Mouse (Mus musculus) hindbrain, embryonic 10.5 days (tissue): Measurements from ENCODE around the gene Mb. TPM values are rescaled to one million over a fixed set of nuclear protein-coding genes. Genes with fewer than 3 reads are reported as not detected.
A peak's percentile ranks its signal among the peaks of the same experiment; 100 is the strongest.

Experiments
- DNase-seq: peaks from one replicate; pipeline ENCODE4 v3.0.0-alpha.2; 2017; ENCODE audit warnings: low spot score
- H3K27ac ChIP-seq: fragments of 300-500 bp; sonication (generic); 2 replicates; pipeline ENCODE4 v1.5.1; 2016; ENCODE audit warnings: mild to moderate bottlenecking, moderate library complexity
- H3K27me3 ChIP-seq: fragments of 300-500 bp; sonication (generic); 2 replicates; pipeline ENCODE4 v1.6.1; 2016; ENCODE audit warnings: mild to moderate bottlenecking; ENCODE audit not compliant: poor library complexity, insufficient read depth, severe bottlenecking
- H3K36me3 ChIP-seq: fragments of 300-500 bp; sonication (generic); 2 replicates; pipeline ENCODE4 v1.6.1; 2016; ENCODE audit warnings: mild to moderate bottlenecking, moderate library complexity
- H3K4me1 ChIP-seq: fragments of 300-500 bp; sonication (generic); replicated peaks from 2 replicates; pipeline ENCODE4 v1.6.1; 2016; ENCODE audit warnings: mild to moderate bottlenecking
- H3K4me3 ChIP-seq: fragments of 300-500 bp; sonication (generic); 2 replicates; pipeline ENCODE4 v1.5.1; 2016; ENCODE audit warnings: mild to moderate bottlenecking, moderate library complexity
- H3K9me3 ChIP-seq: fragments of 300-500 bp; sonication (generic); 2 replicates; pipeline ENCODE4 v1.6.1; 2016; ENCODE audit warnings: mild to moderate bottlenecking, moderate library complexity
- WGBS: fragments of 180-500 bp; shearing (Covaris S2); methylation state at CpG from one replicate; pipeline ENCODE4 v1.1.7; 2016; 5-methylcytosine and 5-hydroxymethylcytosine counted together
- polyA plus RNA-seq: library from polyadenylated mRNA; unstranded; fragments of >200 nt; fragmentation: Nextera tagmentation; extraction: Ambion mirVana; gene quantifications from 2 replicates; pipeline ENCODE4 v1.2.1, GENCODE M21; 2016

Gene Mb
- polyA plus RNA-seq, 1 experiment from 2014 or later, result 0.63 TPM

DNA sequence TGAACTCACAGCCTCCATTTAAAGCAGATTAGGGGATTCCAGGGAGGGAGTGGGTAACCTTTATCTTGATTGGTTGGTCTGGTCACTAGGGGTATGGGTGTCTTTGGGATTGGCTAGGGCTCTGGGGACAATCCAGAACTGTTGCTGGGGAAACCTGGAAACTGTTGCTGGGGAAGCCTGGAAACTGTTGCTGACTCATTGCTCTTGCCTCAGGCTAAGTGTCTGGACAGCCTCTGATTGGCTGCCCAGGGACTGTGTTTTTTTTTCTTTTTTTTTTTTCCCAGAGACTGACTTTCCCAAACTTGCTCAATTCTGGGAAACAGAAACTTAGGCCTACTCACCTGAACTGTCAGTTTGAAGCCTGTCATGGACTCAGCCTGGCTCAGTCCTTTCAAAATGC, 8.1 kb upstream of the Mb start:
- Histone ChIP-seq H3K36me3 (no peaks in the 10 kb centered on the region), H3K9me3 (0 out of 2 replicates have a peak, but pooled peaks cover 4% of the 10 kb centered on the region), H3K27ac (no peak overlapping the region), H3K4me1 (peaks cover 34% of the 10 kb centered on the region), H3K27me3 (no peaks in the 10 kb centered on the region), H3K4me3 (no peak overlapping the region)
- DNase-seq, result no peak

DNA sequence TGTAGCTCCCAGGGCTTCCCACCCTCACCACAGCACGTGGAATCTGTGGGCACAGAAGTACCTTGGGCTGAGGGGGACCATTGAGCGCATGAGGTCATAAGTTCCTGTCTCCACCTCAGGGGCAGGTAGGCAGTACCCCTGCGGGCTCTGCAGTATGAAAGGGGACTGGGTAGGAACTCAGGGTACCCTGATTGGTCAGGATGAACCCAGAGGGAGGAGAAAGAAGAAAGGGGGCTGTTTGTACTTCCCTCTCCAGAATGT, 6.3 kb upstream of the Mb start:
- no peak for DNase-seq
- 0 out of 2 replicates have a peak, but pooled peaks cover 4% of the 10 kb centered on the region for H3K9me3 ChIP-seq
- 55% methylated on average over 3 of the region's 3 CpGs for WGBS

DNA sequence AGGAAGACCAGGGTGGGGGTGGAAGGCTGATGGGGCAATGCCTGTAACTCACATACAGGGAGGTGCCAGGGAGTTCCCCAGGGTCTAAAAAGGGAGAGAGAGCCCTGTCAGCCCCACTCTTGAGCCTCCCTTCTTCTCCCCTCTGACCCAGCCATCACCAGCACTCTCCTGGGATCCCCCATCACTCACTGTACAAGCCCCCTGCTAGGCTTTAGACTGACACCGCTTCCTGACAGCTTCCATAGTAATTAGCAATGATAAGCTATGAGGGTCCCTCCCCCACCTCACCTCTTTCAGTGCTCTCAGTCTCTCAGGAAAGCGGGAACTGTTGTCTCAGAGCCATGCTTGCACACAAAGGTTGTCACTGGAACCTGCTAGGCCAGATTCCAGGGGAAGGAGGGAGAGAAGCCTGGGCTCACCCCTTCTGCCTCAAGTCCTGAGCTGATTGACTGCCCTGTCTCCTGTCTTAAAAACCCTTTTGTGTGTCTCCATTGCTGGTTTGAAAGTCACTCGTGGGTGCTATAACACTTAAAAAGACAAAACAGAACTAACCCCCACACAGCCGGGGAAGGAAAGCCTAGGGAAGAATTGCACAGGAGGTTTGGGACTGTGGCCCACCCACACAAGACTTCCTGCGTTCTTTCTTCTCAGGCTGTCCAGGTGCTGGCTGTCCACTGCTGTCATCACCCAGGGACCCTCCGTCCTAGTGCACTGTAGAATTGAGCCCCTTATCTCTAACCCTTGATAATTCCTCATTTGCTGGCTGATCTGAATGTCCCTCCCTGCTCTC, 5.7 kb upstream of the Mb start:
- DNase-seq, result peak; percentile 49
- 28% methylated on average over 6 of the region's 6 CpGs for WGBS
- Histone ChIP-seq H3K4me1 (peaks cover 34% of the 10 kb centered on the region), H3K36me3 (no peaks in the 10 kb centered on the region), H3K27ac (peak overlapping the region; percentile 79), H3K27me3 (no peaks in the 10 kb centered on the region), H3K9me3 (0 out of 2 replicates have a peak, but pooled peaks cover 4% of the 10 kb centered on the region), H3K4me3 (peak overlapping the region; percentile 20; the same call in 1 of the 2 replicates)

More for the DNA sequence above, 6.3 kb upstream of the Mb start:
- peaks cover 34% of the 10 kb centered on the region for H3K4me1 ChIP-seq
- no peaks in the 10 kb centered on the region for H3K27me3 ChIP-seq
- no peak overlapping the region for H3K4me3 ChIP-seq
- H3K36me3 ChIP-seq, result no peaks in the 10 kb centered on the region
- H3K27ac ChIP-seq, result peak overlapping the region; percentile 79

DNA sequence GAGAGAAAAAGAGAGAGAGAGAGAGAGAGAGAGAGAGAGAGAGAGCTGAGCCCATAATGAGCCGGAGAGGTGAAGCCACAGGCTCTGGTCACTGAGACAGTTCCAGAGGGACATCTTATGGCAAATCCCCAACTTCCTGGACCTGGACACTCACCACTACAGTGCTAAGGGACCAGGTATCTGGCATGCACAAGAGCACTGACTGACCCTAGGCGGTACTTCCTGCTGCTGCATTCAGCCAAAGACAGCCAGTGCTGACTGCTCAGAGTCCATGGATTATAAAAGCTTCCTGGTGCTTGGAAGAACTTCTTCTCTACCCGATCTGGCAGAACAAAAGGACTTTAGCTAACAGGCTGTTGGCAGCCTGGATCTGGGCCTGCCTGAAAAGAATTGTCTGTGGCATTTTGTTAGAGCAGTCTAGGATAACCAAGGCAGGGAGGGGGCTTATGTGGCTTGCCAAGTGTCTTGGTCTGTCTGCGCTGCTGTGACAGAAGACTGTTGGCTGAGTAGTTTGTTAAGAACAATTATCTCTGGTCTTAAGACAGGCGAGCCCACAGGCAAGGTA, 4.2 kb upstream of the Mb start:
- WGBS, result 58% methylated on average over 5 of the region's 5 CpGs
- Histone ChIP-seq H3K4me1 (peaks cover 34% of the 10 kb centered on the region), H3K27me3 (no peaks in the 10 kb centered on the region), H3K36me3 (no peaks in the 10 kb centered on the region), H3K27ac (peak overlapping the region; percentile 54), H3K4me3 (no peak overlapping the region), H3K9me3 (0 out of 2 replicates have a peak, but pooled peaks cover 4% of the 10 kb centered on the region)
- no peak for DNase-seq

DNA sequence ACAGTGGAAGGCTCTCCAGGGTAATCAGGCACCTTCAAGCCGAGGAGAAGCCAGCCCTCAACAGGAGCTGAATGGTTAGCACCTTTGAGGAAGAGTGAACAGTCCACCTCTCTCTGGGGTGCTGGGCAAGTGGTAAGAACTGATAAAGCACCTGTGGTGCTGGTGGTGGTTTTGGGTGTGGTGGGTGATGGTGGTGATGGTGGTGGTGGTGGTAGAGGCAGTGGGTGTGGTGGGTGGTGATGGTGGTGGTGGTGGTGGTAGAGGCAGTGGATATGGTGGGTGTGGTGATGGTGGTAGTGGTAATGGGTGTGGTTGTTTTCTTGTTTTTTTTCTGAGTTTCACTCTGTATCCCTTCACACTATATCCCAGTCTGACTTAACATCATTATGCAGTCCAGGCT, 2.6 kb upstream of the Mb start:
- DNase-seq, result no peak
- Histone ChIP-seq H3K27ac (no peak overlapping the region), H3K9me3 (no peaks in the 10 kb centered on the region), H3K4me1 (peaks cover 34% of the 10 kb centered on the region), H3K27me3 (no peaks in the 10 kb centered on the region), H3K4me3 (no peak overlapping the region), H3K36me3 (no peaks in the 10 kb centered on the region)
- 79% methylated on average over 1 of the region's 1 CpGs for WGBS

DNA sequence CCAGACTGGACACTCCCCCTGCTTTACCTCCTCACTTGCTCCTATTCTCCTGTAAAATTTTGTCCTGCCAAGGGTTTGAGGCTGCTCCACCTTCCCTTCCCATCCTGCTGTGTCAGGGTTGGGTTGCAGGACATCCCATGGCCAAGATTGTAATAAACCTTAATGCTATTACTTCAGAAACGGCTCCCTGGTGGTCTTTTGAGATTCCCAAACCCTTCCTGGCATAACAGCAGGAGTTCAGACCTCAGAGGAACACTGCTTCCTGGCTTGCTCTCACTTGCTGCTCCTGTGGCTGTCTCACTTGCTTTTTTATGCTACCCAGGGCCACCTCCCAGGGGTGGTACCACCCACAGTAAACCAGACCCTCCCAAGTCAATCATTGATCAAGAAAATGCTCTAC, 1.7 kb upstream of the Mb start:
- Histone ChIP-seq H3K4me1 (peaks cover 30% of the 10 kb centered on the region), H3K9me3 (no peaks in the 10 kb centered on the region), H3K27me3 (no peaks in the 10 kb centered on the region), H3K36me3 (no peaks in the 10 kb centered on the region), H3K27ac (no peak overlapping the region), H3K4me3 (no peak overlapping the region)
- DNase-seq, result no peak
- 46% methylated on average over 1 of the region's 1 CpGs for WGBS

DNA sequence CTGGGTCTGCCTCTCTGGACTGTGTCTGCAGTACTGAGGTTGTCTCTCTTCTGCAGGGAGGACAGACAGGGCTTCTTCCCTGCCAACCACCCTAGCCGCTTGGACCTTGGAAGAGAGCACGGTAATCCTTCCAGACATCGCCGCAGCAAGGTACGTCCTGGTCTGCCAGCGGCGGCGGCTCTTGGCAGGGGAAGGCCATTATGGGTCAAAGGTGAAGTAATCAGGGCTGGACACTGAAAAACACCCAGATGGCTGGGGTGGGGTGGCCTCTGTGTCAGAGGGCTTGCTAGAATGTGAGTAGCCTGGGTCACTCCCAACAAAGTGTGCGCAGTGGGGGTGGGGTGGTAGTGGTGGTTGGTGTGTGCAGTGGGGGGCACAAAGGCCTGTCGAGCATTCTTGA, 4.9 kb downstream of the Mb start:
- Histone ChIP-seq H3K36me3 (no peaks in the 10 kb centered on the region), H3K4me1 (peaks cover 15% of the 10 kb centered on the region), H3K27me3 (no peaks in the 10 kb centered on the region), H3K4me3 (no peak overlapping the region), H3K27ac (peak overlapping the region; percentile 57; the same call in 1 of the 2 replicates), H3K9me3 (no peaks in the 10 kb centered on the region)
- WGBS, result 70% methylated on average over 10 of the region's 10 CpGs
- DNase-seq, result no peak

DNA sequence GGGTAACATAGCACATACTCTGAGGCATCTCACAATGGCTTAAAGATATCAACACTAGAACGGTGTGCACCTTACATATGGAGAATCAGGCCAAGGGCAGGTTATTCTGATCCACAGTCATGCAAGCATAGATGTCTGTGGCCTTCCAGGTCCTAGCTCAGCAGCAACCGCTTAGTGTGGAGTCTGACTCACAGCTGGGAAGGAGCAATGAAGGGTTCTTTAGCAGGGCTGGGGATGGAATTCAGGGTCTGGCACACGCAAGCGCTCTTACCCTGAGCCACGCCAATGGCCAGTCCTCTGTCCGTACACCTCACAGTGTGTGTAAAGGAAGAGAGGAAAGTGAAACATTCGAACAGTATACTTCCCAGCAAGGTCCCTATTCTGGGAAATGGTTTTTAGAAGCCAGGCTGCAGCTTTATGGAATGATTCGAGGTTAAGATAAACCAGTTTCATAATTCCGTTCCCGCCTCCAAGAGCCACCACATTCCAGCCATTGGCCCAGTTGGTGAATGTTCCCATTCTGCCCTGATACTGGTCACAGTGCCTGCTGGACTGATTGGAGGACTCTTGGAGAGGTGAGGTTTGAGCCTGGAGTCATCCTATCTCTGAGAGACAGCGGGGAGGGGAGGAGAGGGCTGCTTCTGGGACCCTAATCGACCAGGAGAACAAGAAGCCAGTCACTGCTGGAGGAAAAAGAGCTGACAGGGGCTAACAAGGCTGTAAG, 5.7 kb downstream of the Mb start, which contains the start of gene Apol6:
Gene Apol6 (plus strand): TSS at position 133 of the 724 bp plus-strand sequence.
- WGBS, result 88% methylated on average over 12 of the region's 12 CpGs
- Histone ChIP-seq H3K4me1 (peaks cover 22% of the 10 kb centered on the region), H3K4me3 (no peak within 1 kb of the TSS), H3K9me3 (no peaks in the 10 kb centered on the region), H3K27me3 (no peaks in the 10 kb centered on the region), H3K36me3 (no peaks in the 10 kb centered on the region), H3K27ac (peak within 1 kb of the TSS; percentile 57; the same call in 1 of the 2 replicates)
- no peak for DNase-seq

DNA sequence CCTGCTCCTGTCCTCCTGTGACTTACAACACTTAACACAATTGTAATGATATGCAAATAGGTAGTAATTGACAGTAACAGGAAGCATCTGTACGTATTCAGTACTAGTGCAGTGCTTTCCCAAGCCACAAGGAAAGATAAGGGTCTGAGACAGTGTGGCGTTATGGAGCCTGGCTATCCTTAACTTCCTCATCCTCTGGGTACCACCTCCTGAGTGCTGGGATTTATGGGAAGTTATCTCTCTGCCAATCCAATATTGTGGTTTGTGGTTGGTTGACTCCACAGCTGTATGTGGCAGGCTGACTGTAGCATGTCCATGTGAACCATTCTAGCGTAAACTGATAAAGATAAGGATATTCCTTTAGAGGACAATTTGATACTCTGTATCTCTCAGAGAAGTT, 9.7 kb downstream of the Mb start:
- WGBS, result 80% methylated on average over 3 of the region's 3 CpGs
- H3K4me1 ChIP-seq, result peaks cover 46% of the 10 kb centered on the region
- DNase-seq, result no peak
- H3K4me3 ChIP-seq, result no peak overlapping the region
- H3K9me3 ChIP-seq, result no peaks in the 10 kb centered on the region
- no peak overlapping the region for H3K27ac ChIP-seq
- no peaks in the 10 kb centered on the region for H3K27me3 ChIP-seq
- H3K36me3 ChIP-seq, result no peaks in the 10 kb centered on the region

DNA sequence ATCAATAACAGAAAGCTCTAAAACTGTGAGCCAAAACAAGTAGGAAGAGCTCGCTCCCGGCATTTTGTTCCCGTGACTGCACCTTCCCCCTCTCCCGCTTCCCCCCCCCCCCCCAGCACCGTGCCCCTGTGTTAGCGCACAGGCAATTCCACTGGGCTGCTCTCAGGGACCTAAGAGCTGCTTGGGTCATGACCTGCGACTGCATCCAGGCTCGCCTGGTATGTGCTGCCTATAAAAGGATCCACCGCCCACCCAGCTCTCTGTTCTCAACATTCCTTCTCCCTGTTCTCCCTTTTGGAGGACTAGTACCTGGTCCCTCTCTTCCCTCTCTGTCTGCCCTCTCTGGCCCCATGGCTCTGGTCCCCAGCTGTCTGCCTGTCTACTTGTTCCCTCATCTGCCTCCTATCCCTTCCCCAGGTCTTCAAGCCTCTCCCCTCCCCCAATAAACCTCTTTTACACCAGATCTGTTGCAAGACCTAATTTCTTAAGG, 11.2 kb downstream of the Mb start:
- Histone ChIP-seq H3K36me3 (no peaks in the 10 kb centered on the region), H3K4me1 (peaks cover 44% of the 10 kb centered on the region), H3K27me3 (no peaks in the 10 kb centered on the region), H3K9me3 (no peaks in the 10 kb centered on the region), H3K27ac (no peak overlapping the region; the same call in 1 of the 2 replicates), H3K4me3 (no peak overlapping the region)
- 58% methylated on average over 8 of the region's 9 CpGs for WGBS
- DNase-seq, result no peak

DNA sequence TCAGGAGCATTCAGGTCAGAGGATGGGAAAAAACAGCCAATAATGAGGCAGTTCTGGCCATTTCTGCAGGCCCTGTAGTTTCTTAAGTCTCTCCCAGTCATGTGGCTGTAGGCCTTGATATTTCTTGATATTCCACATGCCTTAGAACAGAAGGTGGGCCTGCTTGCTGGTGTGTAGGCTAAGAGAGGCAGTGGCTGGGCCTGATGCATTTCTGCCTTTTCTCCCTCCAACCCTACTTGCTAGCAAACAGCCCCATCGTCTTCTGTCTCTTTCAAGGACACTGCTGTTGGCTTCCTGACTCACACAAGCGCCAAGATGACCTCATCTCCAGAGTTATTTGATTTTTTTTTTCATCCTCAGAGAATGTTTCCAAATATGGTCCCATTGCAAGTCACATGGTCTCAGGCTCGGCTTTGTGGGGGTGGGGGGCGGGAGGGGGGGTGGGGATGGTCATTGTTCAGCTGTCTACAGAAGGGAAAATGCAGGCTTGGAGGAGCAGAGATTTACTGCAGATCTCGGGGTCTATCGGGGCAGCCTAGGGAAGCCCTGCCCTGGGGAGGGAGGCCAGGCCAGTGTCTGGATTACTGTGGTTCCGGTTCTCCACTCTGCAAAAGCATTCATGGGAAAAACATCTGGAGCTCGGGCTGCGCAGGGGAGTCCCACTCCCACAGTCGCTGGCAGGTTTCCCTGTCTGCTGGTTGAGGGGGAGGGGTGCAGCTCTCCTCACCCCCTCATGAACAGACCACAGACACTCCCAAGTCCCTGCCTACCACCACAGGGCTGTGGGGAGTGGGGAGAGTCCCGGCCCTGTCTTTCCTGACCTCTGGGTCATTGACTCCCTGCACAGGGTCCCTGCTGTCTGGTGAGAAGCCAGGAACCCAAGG, 12.9 kb downstream of the Mb start:
- Histone ChIP-seq H3K4me1 (peaks cover 44% of the 10 kb centered on the region), H3K4me3 (no peak overlapping the region)
- DNase-seq, result peak; percentile 32

DNA sequence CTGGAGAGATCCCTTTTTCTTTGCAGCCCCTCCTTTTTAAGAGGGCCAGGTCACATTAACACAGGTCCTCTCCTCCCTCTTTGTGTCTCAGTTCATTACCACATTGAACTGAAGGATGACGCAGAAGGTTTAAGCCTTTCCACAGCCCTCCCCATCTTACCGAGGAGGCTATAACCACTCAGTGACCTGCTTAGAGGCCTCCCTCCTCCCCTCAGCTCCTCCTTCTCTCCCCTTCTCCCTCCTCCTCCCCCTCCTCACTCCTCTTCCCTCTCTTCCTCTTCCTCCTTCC, 13.5 kb downstream of the Mb start:
- H3K36me3 ChIP-seq, result no peaks in the 10 kb centered on the region
- H3K4me1 ChIP-seq, result peaks cover 44% of the 10 kb centered on the region
- WGBS, result 56% methylated on average over 2 of the region's 2 CpGs
- DNase-seq, result no peak
- H3K9me3 ChIP-seq, result no peaks in the 10 kb centered on the region
- peak overlapping the region; percentile 70 for H3K27ac ChIP-seq
- H3K27me3 ChIP-seq, result no peaks in the 10 kb centered on the region
- no peak overlapping the region for H3K4me3 ChIP-seq

More for the DNA sequence above, 12.9 kb downstream of the Mb start:
- Histone ChIP-seq H3K9me3 (no peaks in the 10 kb centered on the region), H3K27ac (peak overlapping the region; percentile 70), H3K27me3 (no peaks in the 10 kb centered on the region), H3K36me3 (no peaks in the 10 kb centered on the region)
- 48% methylated on average over 11 of the region's 11 CpGs for WGBS
